Comparison of ENCODE assay signal across 10 mouse cellular contexts in genomic region chr2:85224221-85225179, GRCm38 (mm10). TPM values are rescaled to one million over a fixed set of nuclear protein-coding genes. Genes with fewer than 3 reads are reported as not detected.
A peak's percentile ranks its signal among the peaks of the same experiment; 100 is the strongest.
DNase-seq lines count a peak whose midpoint lies in the region; ATAC-seq and TF ChIP-seq lines count a peak whose summit lies in the region.
"Had no signal": no experiment of that assay in that cellular context is flagged by ENCODE, and none has a peak within 500 bp of the region (broad histone marks: within the 10 kb centered on the region; RNA-seq: fewer than 3 reads in every experiment).

No protein-coding gene starts in this region.

- H3K27ac ChIP-seq in liver, postnatal 0 days (ENCODE audit: low read depth), result no peak overlapping the region
- no peak overlapping the region for H3K27ac ChIP-seq in intestine, embryonic 14.5 days (ENCODE audit: low read depth)
- H3K27ac ChIP-seq in neural tube, embryonic 15.5 days (replicated peaks), result no peak overlapping the region
- H3K27ac ChIP-seq: heart, embryonic 15.5 days had no signal

- ATAC-seq in liver, postnatal 0 days, result no peak
- peak; percentile 77 for ATAC-seq in intestine, embryonic 14.5 days (replicated peaks; ENCODE audit: low FRiP score, low TSS enrichment, low read depth)
- ATAC-seq in neural tube, embryonic 15.5 days (ENCODE audit: low FRiP score), result peak; percentile 48; the same call in 1 of the 2 replicates

- H3K4me2 ChIP-seq in liver, postnatal 0 days (ENCODE audit: low read depth, low read length), result no peak overlapping the region
- peak overlapping the region; percentile 22 for H3K4me2 ChIP-seq in intestine, embryonic 14.5 days (ENCODE audit: low read length)
- H3K4me2 ChIP-seq in neural tube, embryonic 15.5 days, result peak overlapping the region; percentile 1; the same call in 1 of the 2 replicates
- H3K4me2 ChIP-seq: heart, embryonic 15.5 days had no signal

- intact Hi-C loops in gastrocnemius, postnatal 14 days (cut with DNase I; ENCODE audit: low total_unique reads), result no loop called here

- no peak for TF ChIP-seq CTCF in liver, postnatal 0 days (IDR thresholded peaks at IDR 0.05; ENCODE audit: low read depth)

- no peaks in the 10 kb centered on the region for H3K27me3 ChIP-seq in liver, postnatal 0 days (ENCODE audit: insufficient read depth, low read length)
- H3K27me3 ChIP-seq in intestine, embryonic 14.5 days (replicated peaks; ENCODE audit: control insufficient read depth, insufficient read depth, low read length), result no peaks in the 10 kb centered on the region
- no peaks in the 10 kb centered on the region for H3K27me3 ChIP-seq in neural tube, embryonic 15.5 days (replicated peaks)
- H3K27me3 ChIP-seq: heart, embryonic 15.5 days had no signal

- no peak overlapping the region for H3K4me3 ChIP-seq in liver, postnatal 0 days (ENCODE audit: low read depth, low read length)
- no peak overlapping the region for H3K4me3 ChIP-seq in intestine, embryonic 14.5 days (ENCODE audit: low read depth, low read length)
- no peak overlapping the region for H3K4me3 ChIP-seq in neural tube, embryonic 15.5 days (replicated peaks)
- H3K4me3 ChIP-seq: heart, embryonic 15.5 days had no signal

- no peak for TF ChIP-seq EP300 in liver, postnatal 0 days (IDR thresholded peaks at IDR 0.05; ENCODE audit: low read depth)

- no peaks in the 10 kb centered on the region for H3K4me1 ChIP-seq in liver, postnatal 0 days (ENCODE audit: insufficient read depth)
- no peaks in the 10 kb centered on the region for H3K4me1 ChIP-seq in intestine, embryonic 14.5 days (replicated peaks; ENCODE audit: control insufficient read depth, insufficient read depth, low read length)
- H3K4me1 ChIP-seq in neural tube, embryonic 15.5 days, result peaks cover 3% of the 10 kb centered on the region; the same call in 1 of the 2 replicates

- no peaks in the 10 kb centered on the region for H3K36me3 ChIP-seq in liver, postnatal 0 days (replicated peaks; ENCODE audit: insufficient read depth, low read length)
- no peaks in the 10 kb centered on the region for H3K36me3 ChIP-seq in intestine, embryonic 14.5 days (ENCODE audit: control insufficient read depth, insufficient read depth, low read length)
- no peaks in the 10 kb centered on the region for H3K36me3 ChIP-seq in neural tube, embryonic 15.5 days
- H3K36me3 ChIP-seq: heart, embryonic 15.5 days had no signal

- 40% methylated on average over 17 of the region's 17 CpGs for WGBS in liver, postnatal 0 days (ENCODE audit: insufficient replicate concordance)
- WGBS in intestine, embryonic 14.5 days, result 27% methylated on average over 17 of the region's 17 CpGs
- 42% methylated on average over 17 of the region's 17 CpGs for WGBS in neural tube, embryonic 15.5 days

- no peak overlapping the region for H3K9ac ChIP-seq in liver, postnatal 0 days (replicated peaks)
- H3K9ac ChIP-seq in intestine, embryonic 14.5 days (ENCODE audit: low read length), result no peak overlapping the region
- no peak overlapping the region for H3K9ac ChIP-seq in neural tube, embryonic 15.5 days (replicated peaks)
- H3K9ac ChIP-seq: heart, embryonic 15.5 days had no signal

- no peaks in the 10 kb centered on the region for H3K9me3 ChIP-seq in liver, postnatal 0 days (ENCODE audit: low read length)
- H3K9me3 ChIP-seq in intestine, embryonic 14.5 days (ENCODE audit: control insufficient read depth, low read length), result no peaks in the 10 kb centered on the region
- no peaks in the 10 kb centered on the region for H3K9me3 ChIP-seq in neural tube, embryonic 15.5 days (replicated peaks)
- H3K9me3 ChIP-seq: heart, embryonic 15.5 days had no signal

- peak; percentile 6 for DNase-seq in liver
- DNase-seq in liver, postnatal 0 days, result no peak
- DNase-seq in embryo, embryonic 10.5 days (ENCODE audit: low spot score), result peak; percentile 13
- peak; percentile 69 for DNase-seq in intestine, embryonic 14.5 days (ENCODE audit: low spot score)
- DNase-seq in layer of hippocampus, adult 9-11 months, result no peak
- DNase-seq in gastrocnemius, postnatal 14 days, result no peak
- DNase-seq in adrenal gland, adult 8-10 months, result no peak
- DNase-seq: cerebellum, postnatal 25 days had no signal

RNA-seq across cellular contexts. Expression of gene Lrrc55, which starts 27.5 kb away (rescaled TPM):
- 0.06 and 0.08 TPM in 2 replicates for polyA plus RNA-seq in liver, postnatal 0 days (2015; fragmentation: Nextera tagmentation; extraction: Ambion mirVana)
- polyA plus RNA-seq in intestine, embryonic 14.5 days (2014; fragmentation: Nextera tagmentation; extraction: Ambion mirVana), result 5.2 and 5.4 TPM in 2 replicates
- polyA plus RNA-seq in neural tube, embryonic 15.5 days (2015; fragmentation: Nextera tagmentation; extraction: Ambion mirVana), result 9.5 and 9.6 TPM in 2 replicates
- total RNA-seq in gastrocnemius, postnatal 14 days (2021), result 1 to 10 TPM; 3.9 to 7.3 TPM
- 10 to 100 TPM; 14.3 to 30.9 (median 24.9) TPM for total RNA-seq in adrenal gland, adult 8-10 months (2022)

Comparison
In these comparisons a context has a peak if more than half of its experiments do, and no peak if none do; other contexts are left out.
1. DNase-seq: peak in liver (single experiment), embryo, embryonic 10.5 days (single experiment) and intestine, embryonic 14.5 days (single experiment); none in liver, postnatal 0 days (single experiment), layer of hippocampus, adult 9-11 months (single experiment), gastrocnemius, postnatal 14 days (single experiment) and adrenal gland, adult 8-10 months (single experiment).